Mouse (Mus musculus): Measurements from ENCODE around the gene Chpf. TPM values are rescaled to one million over a fixed set of nuclear protein-coding genes. Genes with fewer than 3 reads are reported as not detected.

Chpf gene
- total and polyA plus RNA-seq, 2 experiments from 2014 or later: 56.8 to 80.4 TPM

- Histone ChIP-seq H3K9ac (peak within 1 kb of the TSS; percentile 95), H3K4me1 (ENCODE audit: insufficient read depth) (peaks cover 9% of the 10 kb centered on the region; the same call in 1 of the 2 replicates), H3K4me2 (ENCODE audit: low read depth) (peak within 1 kb of the TSS; percentile 94), H3K36me3 (ENCODE audit: insufficient read depth) (peaks cover 8% of the 10 kb centered on the region), H3K27me3 (ENCODE audit: insufficient read depth, low read length) (no peaks in the 10 kb centered on the region), H3K27ac (ENCODE audit: low read depth, low read length) (peak within 1 kb of the TSS; percentile 88), H3K9me3 (ENCODE audit: low read length) (no peaks in the 10 kb centered on the region), H3K4me3 (ENCODE audit: low read depth, low read length) (peak within 1 kb of the TSS; percentile 82)
- ATAC-seq: peak; percentile 69
- peak; percentile 68 for DNase-seq
- WGBS: 3% methylated on average over 64 of the region's 65 CpGs
- no peak for TF ChIP-seq CTCF (IDR thresholded peaks at IDR 0.05; ENCODE audit: low read depth)
These were observed 27.1 kb upstream of the Chpf start, which contains the start of gene Obsl1 for GRCm38 (mm10) chr1:75505956-75506831. Obsl1 (minus strand) TSS chr1:75506452.

- Histone ChIP-seq H3K9me3 (ENCODE audit: low read length) (no peaks in the 10 kb centered on the region), H3K4me2 (ENCODE audit: low read depth) (peak overlapping the region; percentile 94), H3K4me3 (ENCODE audit: low read depth, low read length) (peak overlapping the region; percentile 82), H3K4me1 (ENCODE audit: insufficient read depth) (peaks cover 9% of the 10 kb centered on the region; the same call in 1 of the 2 replicates), H3K9ac (peak overlapping the region; percentile 95), H3K36me3 (ENCODE audit: insufficient read depth) (peaks cover 11% of the 10 kb centered on the region), H3K27me3 (ENCODE audit: insufficient read depth, low read length) (no peaks in the 10 kb centered on the region), H3K27ac (ENCODE audit: low read depth, low read length) (peak overlapping the region; percentile 88)
- ATAC-seq: peak; percentile 93
- peak; percentile 18; the same call in 1 of the 2 replicates for TF ChIP-seq CTCF (IDR thresholded peaks at IDR 0.05; ENCODE audit: low read depth)
- DNase-seq: peak; percentile 91
- 3% methylated on average over 77 of the region's 84 CpGs for WGBS
These were observed 26.2 kb upstream of the Chpf start for GRCm38 (mm10) chr1:75505159-75505955.

- Histone ChIP-seq H3K9ac (peak overlapping the region; percentile 95), H3K9me3 (ENCODE audit: low read length) (no peaks in the 10 kb centered on the region), H3K4me2 (ENCODE audit: low read depth) (peak overlapping the region; percentile 94), H3K36me3 (ENCODE audit: insufficient read depth) (peaks cover 19% of the 10 kb centered on the region), H3K27ac (ENCODE audit: low read depth, low read length) (no peak overlapping the region), H3K4me3 (ENCODE audit: low read depth, low read length) (peak overlapping the region; percentile 82), H3K4me1 (ENCODE audit: insufficient read depth) (peaks cover 9% of the 10 kb centered on the region; the same call in 1 of the 2 replicates), H3K27me3 (ENCODE audit: insufficient read depth, low read length) (no peaks in the 10 kb centered on the region)
- ATAC-seq (no peak), DNase-seq (peak; percentile 32)
- 57% methylated on average over 9 of the region's 9 CpGs for WGBS
- no peak for TF ChIP-seq CTCF (IDR thresholded peaks at IDR 0.05; ENCODE audit: low read depth)
These were observed 25.3 kb upstream of the Chpf start for GRCm38 (mm10) chr1:75504256-75505045.

- no peak for ATAC-seq
- no peak for TF ChIP-seq CTCF (IDR thresholded peaks at IDR 0.05; ENCODE audit: low read depth)
- H3K4me3 ChIP-seq (ENCODE audit: low read depth, low read length): no peak overlapping the region
- no peak for DNase-seq
- WGBS: 76% methylated on average over 23 of the region's 23 CpGs
- H3K27me3 ChIP-seq (ENCODE audit: insufficient read depth, low read length): no peaks in the 10 kb centered on the region
- H3K4me2 ChIP-seq (ENCODE audit: low read depth): no peak overlapping the region
- H3K36me3 ChIP-seq (ENCODE audit: insufficient read depth): peaks cover 22% of the 10 kb centered on the region
- H3K27ac ChIP-seq (ENCODE audit: low read depth, low read length): no peak overlapping the region
- peaks cover 9% of the 10 kb centered on the region; the same call in 1 of the 2 replicates for H3K4me1 ChIP-seq (ENCODE audit: insufficient read depth)
- no peaks in the 10 kb centered on the region for H3K9me3 ChIP-seq (ENCODE audit: low read length)
- H3K9ac ChIP-seq: no peak overlapping the region
These were observed 24.5 kb upstream of the Chpf start for GRCm38 (mm10) chr1:75503651-75503980.

- no peak overlapping the region for H3K27ac ChIP-seq (ENCODE audit: low read depth, low read length)
- H3K27me3 ChIP-seq (ENCODE audit: insufficient read depth, low read length): no peaks in the 10 kb centered on the region
- H3K36me3 ChIP-seq (ENCODE audit: insufficient read depth): peaks cover 26% of the 10 kb centered on the region
- WGBS: 92% methylated on average over 25 of the region's 25 CpGs
- peaks cover 9% of the 10 kb centered on the region; the same call in 1 of the 2 replicates for H3K4me1 ChIP-seq (ENCODE audit: insufficient read depth)
- no peak overlapping the region for H3K4me3 ChIP-seq (ENCODE audit: low read depth, low read length)
- ATAC-seq (no peak), DNase-seq (no peak)
- H3K4me2 ChIP-seq (ENCODE audit: low read depth): no peak overlapping the region
- H3K9ac ChIP-seq: no peak overlapping the region
- TF ChIP-seq CTCF (IDR thresholded peaks at IDR 0.05; ENCODE audit: low read depth): no peak
- H3K9me3 ChIP-seq (ENCODE audit: low read length): no peaks in the 10 kb centered on the region
These were observed 24.0 kb upstream of the Chpf start for GRCm38 (mm10) chr1:75502945-75503650.

GRCm38 (mm10) chr1:75501905-75502304, 22.8 kb upstream of the Chpf start:
- no peak for TF ChIP-seq CTCF (IDR thresholded peaks at IDR 0.05; ENCODE audit: low read depth)
- peaks cover 9% of the 10 kb centered on the region; the same call in 1 of the 2 replicates for H3K4me1 ChIP-seq (ENCODE audit: insufficient read depth)
- H3K27ac ChIP-seq (ENCODE audit: low read depth, low read length): no peak overlapping the region
- ATAC-seq: no peak
- no peak overlapping the region for H3K4me2 ChIP-seq (ENCODE audit: low read depth)
- whole genome bisulfite sequencing: 96% methylated on average over 9 of the region's 9 CpGs
- no peaks in the 10 kb centered on the region for H3K27me3 ChIP-seq (ENCODE audit: insufficient read depth, low read length)
- H3K36me3 ChIP-seq (ENCODE audit: insufficient read depth): peaks cover 34% of the 10 kb centered on the region
- no peak for DNase-seq
- H3K9ac ChIP-seq: no peak overlapping the region
- H3K9me3 ChIP-seq (ENCODE audit: low read length): no peaks in the 10 kb centered on the region
- no peak overlapping the region for H3K4me3 ChIP-seq (ENCODE audit: low read depth, low read length)
